Mouse (Mus musculus): ENCODE data around the gene Cdc42bpg. TPM values are rescaled to one million over a fixed set of nuclear protein-coding genes. Genes with fewer than 3 reads are reported as not detected.
"Not testable (repeated sequence)": the region's sequence is repeated elsewhere in the genome, so short reads cannot be mapped to it uniquely, and the experiment has no call there.

The Cdc42bpg gene
- total RNA-seq, 2 experiments from 2014 or later = 2.7 to 2.9 TPM

DNA sequence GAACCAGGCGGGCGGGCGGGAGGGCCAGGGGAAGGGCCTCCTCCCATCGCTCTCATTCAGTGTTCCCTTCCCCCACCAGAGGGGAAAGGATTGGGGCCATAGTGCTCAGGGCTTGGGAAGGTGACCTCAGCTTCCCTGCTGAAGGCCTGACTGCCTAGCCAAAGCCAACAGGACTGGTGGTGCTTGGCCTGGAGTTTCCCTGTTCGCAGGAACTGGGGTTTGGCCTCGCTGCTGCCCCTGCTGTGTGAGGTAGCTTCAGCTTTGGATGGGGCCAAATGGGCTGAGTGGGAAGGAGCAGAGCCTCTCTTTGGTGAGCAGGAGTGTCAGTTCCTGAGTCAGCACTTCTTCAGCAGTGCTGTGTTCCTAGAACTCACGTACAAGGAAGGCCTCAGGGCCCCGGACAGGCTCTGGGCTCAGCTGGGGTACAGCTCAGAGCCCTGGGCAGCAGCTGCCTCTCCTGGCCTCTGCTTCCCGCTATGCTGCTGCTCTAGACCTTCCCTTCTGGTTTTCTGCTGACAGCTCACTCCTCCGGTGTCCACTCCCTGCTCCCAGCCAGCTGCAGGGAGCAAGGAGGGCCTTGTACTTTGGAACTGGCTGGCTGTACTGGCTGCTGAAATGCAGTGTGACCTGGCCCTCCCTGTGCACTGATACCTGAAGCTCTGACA lies 15.0 kb upstream of the Cdc42bpg start:
- no peak for DNase-seq (ENCODE audit: low spot score in 2 of 2)
- intact Hi-C loops (cut with DNase I) = no loop called here

DNA sequence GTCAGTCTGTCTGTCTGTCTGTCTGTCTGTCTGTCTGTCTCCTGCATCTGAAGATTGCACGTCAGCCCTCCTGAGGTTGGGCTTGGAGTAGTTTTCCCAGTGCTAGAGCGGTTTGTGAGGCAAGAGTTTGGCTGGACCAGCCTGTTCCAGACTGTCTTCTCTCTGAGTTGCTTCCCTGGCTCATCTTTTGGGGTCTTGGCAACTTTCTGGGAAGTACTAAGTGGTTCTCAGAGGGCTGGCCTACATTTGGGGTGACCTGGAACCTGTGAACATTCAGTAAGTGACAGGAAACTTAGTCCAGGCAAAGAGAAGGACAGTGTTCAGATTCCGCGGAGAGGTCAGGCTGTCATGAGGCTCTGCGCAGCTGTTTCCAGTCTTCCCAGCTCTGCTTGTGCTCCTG lies 14.0 kb upstream of the Cdc42bpg start:
- no peak for DNase-seq (ENCODE audit: low spot score in 2 of 2)
- intact Hi-C loops (cut with DNase I) = no loop called here

DNA sequence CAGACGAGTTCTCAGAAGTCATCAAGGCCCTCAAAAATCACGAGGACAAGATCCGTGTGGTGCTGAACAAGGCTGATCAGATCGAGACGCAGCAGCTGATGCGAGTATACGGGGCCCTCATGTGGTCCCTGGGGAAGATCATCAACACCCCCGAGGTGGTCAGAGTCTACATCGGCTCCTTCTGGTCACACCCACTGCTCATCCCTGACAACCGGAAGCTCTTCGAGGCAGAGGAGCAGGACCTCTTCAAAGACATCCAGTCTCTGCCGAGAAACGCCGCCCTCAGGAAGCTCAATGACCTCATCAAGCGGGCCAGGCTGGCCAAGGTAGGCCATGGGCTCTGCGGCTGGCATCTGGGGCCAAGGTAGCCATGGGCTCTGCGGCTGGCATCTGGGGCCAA lies 12.0 kb upstream of the Cdc42bpg start:
- DNase-seq (ENCODE audit: low spot score in 2 of 2) = no peak
- intact Hi-C loops (cut with DNase I) = no loop called here

DNA sequence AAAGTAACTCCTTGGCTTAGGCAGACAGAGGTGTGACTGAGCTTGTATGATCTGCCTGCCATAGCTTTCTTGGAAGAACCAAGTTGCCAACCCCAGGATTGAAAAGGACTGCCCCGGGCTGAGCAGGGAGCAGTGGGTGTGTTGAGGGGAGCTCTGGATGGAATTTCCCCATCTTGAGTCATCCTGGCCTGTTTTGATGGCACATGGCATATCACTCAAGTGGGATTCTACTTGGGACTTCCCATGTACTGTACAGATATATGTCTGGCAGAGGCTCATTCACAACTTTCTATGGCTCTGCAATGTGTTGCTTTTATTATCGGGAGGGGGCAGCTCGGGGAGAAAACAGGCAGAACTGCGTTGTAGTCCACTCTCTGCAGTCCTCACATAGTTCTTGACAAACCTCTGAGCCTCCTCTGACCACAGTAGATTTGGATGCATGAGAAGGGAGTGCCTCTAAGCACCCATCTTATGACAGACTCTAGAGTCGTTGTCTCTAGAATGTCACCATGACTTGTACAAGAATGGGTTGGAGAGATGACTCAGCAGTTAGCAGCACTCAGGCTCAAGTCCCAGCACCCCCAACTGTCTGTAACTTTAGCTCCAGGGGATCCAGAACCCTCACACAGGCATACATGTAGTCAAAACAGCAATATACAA lies 9.6 kb upstream of the Cdc42bpg start:
- no peak for DNase-seq (ENCODE audit: low spot score in 2 of 2)
- intact Hi-C loops (cut with DNase I) = no loop called here

DNA sequence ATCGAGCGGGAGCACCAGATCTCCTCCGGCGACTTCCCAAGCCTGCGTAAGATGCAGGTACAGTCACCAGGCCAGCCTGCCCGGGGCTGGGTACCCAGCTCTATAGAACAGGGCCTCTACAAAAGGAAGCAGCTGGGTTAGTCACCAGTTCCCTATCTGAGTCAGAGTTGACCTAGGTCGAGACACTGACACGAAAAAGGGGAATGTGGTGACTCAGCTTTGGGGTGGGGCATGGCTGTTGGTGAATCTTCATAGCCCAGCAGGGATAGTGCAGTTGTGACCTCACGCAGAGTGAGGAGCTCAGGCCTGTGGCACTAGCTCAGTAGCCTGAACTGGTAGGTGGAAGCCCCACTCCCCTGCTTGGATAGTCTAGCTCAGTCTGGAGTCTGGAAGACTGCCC lies 8.6 kb upstream of the Cdc42bpg start:
- intact Hi-C loops (cut with DNase I) = no loop called here

GRCm38 (mm10) chr19:6299003-6299402 lies 7.3 kb upstream of the Cdc42bpg start:
- intact Hi-C loops (cut with DNase I) = no loop called here

More for the DNA sequence above, 8.6 kb upstream of the Cdc42bpg start:
- no peak for DNase-seq (ENCODE audit: low spot score in 2 of 2)

DNA sequence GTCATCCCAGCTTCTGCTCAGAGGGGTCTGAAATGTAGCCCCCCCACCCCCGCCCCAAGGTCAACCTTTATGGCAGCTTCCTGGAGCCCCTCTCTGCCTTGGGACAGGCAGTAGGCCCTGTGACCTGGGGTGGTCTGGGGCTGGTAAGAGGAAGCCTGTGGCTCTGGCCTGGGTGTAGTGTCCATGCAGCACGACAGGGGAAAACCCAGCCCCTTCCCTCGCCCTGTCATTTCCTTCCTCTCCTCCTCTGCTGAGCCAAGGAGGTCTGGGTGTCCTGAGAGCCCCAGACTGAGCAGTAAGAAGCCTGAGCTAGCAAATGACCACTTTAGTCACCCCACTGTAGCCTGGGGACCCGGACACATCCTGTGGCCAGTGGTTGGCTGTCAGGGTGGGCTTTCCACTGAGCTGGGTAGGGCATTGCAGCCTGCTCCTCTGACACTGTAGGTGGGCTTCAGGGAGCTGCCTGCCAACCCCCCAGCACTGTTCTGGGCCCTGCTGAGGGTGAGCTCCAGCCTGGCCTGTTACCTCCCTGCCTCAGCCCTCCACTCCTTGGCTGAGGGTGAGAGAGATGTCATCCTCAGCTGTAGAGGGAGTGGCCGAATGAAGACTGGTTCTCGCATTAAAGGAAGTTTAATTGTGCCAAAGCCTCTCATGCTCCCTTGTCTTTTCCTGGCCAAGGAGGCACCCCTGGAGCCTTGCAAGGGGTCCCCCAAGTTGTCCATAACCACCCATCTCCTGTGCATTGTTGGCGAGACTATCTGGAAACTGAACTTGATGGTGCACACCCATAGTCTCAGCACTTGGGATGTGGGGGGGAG lies 6.6 kb upstream of the Cdc42bpg start:
- DNase-seq (ENCODE audit: low spot score in 2 of 2) = no peak
- intact Hi-C loops (cut with DNase I) = no loop called here

More at GRCm38 (mm10) chr19:6299003-6299402, 7.3 kb upstream of the Cdc42bpg start:
- no peak for DNase-seq (ENCODE audit: low spot score in 2 of 2)

GRCm38 (mm10) chr19:6300402-6300841 lies 5.8 kb upstream of the Cdc42bpg start:
- intact Hi-C loops (cut with DNase I) = no loop called here

GRCm38 (mm10) chr19:6302114-6302513 lies 4.1 kb upstream of the Cdc42bpg start:
- DNase-seq (ENCODE audit: low spot score in 2 of 2) = no peak
- intact Hi-C loops (cut with DNase I) = no loop called here

More at GRCm38 (mm10) chr19:6300402-6300841, 5.8 kb upstream of the Cdc42bpg start:
- no peak for DNase-seq (ENCODE audit: low spot score in 2 of 2)

DNA sequence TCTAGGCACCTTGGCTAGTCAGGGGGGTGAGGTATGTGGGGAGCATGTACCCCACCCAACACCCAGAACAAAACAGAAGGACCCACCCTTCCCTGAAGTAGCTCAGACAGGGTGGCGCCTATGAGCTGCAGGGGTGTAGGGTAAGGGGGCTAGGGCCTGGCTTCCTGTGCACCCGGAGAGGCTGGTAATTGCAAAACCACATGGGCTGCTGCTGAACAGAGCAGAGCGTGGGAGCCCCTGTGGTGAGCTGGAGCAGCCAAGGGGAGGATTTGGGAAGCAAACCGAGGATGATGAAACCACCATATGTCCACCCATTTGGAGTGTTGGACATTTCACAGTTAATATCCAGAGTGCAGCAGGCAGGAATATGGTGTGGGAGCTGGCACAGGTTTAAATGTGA lies 3.7 kb upstream of the Cdc42bpg start:
- peak in 1 of 2 experiments; percentile 66 for DNase-seq (ENCODE audit: low spot score in 2 of 2)
- intact Hi-C loops (cut with DNase I) = no loop called here

DNA sequence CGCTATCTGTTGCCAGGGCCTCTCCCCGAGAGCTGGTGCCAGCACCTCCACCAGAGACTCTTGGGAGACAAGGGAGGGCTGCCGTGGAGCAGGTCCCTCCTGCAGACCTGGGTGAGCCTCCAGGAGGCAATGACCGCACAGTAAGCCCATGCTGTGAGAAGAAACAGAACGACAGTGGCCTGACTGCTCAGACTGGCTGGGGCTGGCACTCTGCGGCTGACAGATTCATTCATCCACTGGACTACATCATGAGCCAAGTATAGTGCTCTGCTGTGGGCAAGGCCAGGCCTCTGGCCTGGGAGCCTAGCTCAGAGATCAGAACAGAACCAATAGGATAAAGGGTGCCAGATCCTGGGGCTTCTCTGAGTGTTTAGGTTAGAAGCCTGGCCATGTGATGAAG lies 2.4 kb upstream of the Cdc42bpg start:
- DNase-seq (ENCODE audit: low spot score in 2 of 2) = no peak
- intact Hi-C loops (cut with DNase I) = no loop called here

- intact Hi-C loops (cut with DNase I) = loop anchor here (1.0 kb wide), 1 partner anchor 37 kb away; no protein-coding TSS in a partner anchor
- peak; percentile 60 to 81 for DNase-seq (ENCODE audit: low spot score in 2 of 2)
Observed at GRCm38 (mm10) chr19:6304787-6305516, 1.3 kb upstream of the Cdc42bpg start.

GRCm38 (mm10) chr19:6305517-6306115 lies 640 bp upstream of the Cdc42bpg start:
- no peak for DNase-seq (ENCODE audit: low spot score in 2 of 2)
- intact Hi-C loops (cut with DNase I) = loop anchor here (1.0 kb wide), 1 partner anchor 37 kb away; no protein-coding TSS in a partner anchor

GRCm38 (mm10) chr19:6306586-6306985 lies 330 bp downstream of the Cdc42bpg start:
- intact Hi-C loops (cut with DNase I) = no loop called here
- DNase-seq (ENCODE audit: low spot score in 2 of 2) = peak in 1 of 2 experiments; percentile 18

GRCm38 (mm10) chr19:6307733-6308531 lies 1.7 kb downstream of the Cdc42bpg start:
- intact Hi-C loops (cut with DNase I) = no loop called here
- DNase-seq (ENCODE audit: low spot score in 2 of 2) = no peak

DNA sequence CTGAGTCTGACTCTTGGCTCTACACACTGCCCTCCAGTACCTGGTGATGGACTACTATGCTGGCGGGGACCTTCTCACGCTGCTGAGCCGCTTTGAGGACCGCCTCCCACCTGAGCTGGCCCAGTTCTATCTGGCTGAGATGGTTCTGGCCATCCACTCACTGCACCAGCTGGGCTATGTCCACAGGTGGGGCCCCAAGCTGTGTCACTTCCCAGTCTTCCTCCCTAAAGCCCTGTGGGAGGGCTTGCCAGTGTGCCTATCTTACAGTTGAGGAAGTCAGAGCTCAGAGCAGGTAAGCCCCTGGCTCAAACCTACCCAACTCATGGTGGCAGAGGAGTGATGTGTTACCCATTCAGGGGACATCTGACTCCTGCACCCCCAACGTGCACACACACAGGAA lies 3.9 kb downstream of the Cdc42bpg start:
- intact Hi-C loops (cut with DNase I) = no loop called here
- DNase-seq (ENCODE audit: low spot score in 2 of 2) = no peak

GRCm38 (mm10) chr19:6311783-6312182 lies 5.5 kb downstream of the Cdc42bpg start:
- intact Hi-C loops (cut with DNase I); DNase-seq (ENCODE audit: low spot score in 2 of 2): not testable (repeated sequence)

GRCm38 (mm10) chr19:6313796-6314195 lies 7.5 kb downstream of the Cdc42bpg start:
- no peak for DNase-seq (ENCODE audit: low spot score in 2 of 2)
- intact Hi-C loops (cut with DNase I) = no loop called here

Measured in left cerebral cortex, postnatal 25 days (tissue).